Mouse (Mus musculus) adrenal gland, postnatal 25 days (tissue): Measurements from ENCODE around the gene Eif2s2. TPM values are rescaled to one million over a fixed set of nuclear protein-coding genes. Genes with fewer than 3 reads are reported as not detected.
"Not testable (repeated sequence)": the region's sequence is repeated elsewhere in the genome, so short reads cannot be mapped to it uniquely, and the experiment has no call there.

Experiments
- DNase-seq: peaks from one replicate; pipeline ENCODE4 v3.0.0; 2021; ENCODE audit warnings: mixed read lengths
- long read RNA-seq: library from polyadenylated mRNA; stranded (forward); transcript quantifications from one replicate; pipeline ENCODE4 v2.0.0, GENCODE M21; 2021
- total RNA-seq: library from RNA; stranded (reverse); gene quantifications from 2 replicates; pipeline ENCODE4 v1.2.3, GENCODE M21; 2021

The Eif2s2 gene
- 107 and 151 TPM in 2 replicates for total RNA-seq
- long read RNA-seq, full-length matches to known transcripts: 182 of 235 reads
- long read RNA-seq, partial matches to known transcripts: 48 of 235 reads
- long read RNA-seq, other reads (novel, unspliced or antisense): 5 of 235 reads

DNA sequence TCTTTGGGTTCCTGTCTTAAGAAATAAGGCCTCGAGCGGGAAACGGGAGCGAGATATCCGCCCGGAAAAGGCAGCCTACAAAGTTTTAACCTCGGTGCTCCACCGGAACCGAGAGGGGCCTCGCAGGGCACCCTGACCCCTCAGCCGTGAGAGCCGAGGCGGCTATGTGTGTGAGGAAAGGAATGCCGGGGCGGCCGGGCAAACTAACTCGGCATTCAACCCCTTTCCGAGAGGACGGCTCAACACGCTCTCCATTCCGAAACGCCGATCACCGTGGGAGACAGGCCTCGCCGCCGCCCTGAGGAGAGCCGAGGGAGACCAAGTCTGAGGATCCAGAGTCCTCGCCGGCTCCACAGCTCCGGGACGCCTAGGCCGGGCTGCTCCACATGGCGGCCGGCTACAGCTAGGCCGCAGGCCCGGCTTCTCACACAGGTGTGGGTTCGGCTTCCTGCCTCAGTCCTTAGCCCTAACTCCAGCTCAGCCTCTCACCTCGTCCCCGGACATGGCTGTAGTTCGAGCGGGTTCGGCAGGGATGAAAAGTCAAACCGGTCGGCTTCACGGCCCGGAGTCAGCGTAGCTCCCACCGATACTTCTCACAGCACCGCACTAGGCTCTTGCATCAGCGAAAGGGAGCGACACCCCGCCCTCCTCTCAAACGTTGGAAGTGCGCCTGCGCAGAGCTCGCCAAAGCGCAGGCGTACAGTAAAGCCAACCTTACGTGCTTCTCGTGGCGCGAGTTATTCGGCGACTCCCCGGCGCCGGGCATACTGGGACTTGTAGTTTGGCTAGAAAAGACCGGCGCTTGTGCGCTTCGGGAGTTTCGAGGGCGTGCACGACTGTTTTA lies at the start of gene Eif2s2:
Gene Eif2s2, minus strand, starts transcription at position 735 of the 844 bp plus-strand sequence.
- peak; percentile 93 for DNase-seq

DNA sequence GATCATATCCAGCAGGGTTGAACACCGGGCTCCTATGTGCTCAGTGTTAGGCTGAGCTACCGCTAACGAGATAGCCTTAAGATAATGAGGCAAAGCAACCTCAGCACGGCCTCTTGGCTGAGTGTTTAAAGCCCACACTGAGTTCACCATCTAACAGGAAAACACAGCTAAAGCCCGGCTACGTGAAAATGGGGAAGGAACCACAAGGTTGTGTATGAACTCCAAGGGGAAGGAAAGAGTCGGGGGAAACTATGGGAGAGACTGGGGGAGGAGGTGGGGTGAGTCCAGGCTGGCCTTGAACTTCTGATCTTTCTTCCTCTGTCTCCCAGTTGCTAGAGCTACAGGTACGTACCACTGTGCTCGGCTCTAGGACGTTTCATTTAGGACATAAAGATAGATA lies 49.2 kb upstream of the Eif2s2 start:
- no peak for DNase-seq

DNA sequence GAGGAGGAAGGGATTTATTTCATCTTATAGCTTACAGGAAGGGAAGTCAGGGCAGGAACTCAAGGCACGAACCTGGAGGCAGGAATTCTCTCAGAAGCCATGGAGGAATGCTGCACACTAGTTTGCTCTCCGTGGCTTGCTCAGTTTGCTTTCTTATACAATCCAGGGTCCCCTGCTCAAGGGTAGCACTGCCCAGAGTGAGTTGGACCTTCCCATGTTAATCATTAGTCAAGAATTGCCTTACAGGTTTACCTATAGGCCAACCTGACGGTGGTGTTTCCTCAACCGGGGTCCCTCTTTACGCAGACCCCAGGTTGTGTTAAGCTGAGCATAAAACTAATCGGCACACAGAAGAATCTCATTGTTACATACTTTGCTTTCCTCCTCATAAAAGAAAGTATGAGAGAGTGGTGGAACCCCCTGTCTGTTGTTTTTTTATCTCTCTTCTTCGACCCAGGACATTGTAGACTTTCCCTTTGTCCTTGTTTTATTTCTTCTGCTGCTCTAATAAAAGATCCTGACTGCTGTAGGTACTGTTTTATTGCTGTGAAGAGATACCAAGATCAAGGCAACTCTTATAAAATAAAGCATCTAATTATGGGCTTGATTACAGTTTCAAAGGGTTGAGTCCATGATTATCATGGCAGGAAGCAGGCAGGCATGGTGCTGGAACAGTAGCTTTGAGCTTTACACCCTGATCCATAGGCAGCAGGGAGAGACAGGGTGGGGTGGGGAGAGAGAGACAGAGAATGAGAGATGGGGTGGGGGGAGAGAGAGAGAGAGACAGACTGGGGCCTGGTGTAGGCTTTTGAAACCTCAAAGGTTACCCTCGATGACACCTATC lies 45.0 kb upstream of the Eif2s2 start:
- DNase-seq: no peak

DNA sequence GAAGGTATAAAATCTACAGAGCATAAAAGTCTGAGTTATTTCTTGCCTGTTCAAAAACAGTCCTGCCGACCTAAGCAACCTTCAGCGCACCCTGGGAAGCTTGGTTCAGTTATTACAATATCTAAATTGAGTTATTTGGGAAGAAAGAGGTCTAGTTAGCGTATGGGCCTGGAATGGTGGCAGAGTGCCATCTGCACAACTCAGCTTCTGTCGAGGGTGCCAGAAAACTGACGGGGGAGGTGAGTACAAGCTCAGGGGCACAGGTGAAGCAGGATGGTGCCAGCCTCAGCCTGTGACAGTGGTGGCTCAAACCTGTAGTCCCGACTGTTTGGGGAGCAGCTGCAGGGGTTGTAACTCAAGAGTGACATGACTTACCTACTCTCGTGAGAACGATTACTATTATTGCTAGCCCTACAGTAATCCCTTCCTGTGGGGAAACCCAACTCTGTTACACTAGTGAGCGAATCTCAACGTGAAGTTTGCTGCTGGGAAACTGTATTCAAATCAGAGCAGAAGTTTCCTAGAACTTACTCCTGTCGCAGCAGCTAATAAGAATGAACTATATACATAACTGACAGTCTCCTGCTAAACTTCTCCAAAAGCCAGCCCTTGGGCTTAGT lies 43.9 kb upstream of the Eif2s2 start:
- DNase-seq: no peak

DNA sequence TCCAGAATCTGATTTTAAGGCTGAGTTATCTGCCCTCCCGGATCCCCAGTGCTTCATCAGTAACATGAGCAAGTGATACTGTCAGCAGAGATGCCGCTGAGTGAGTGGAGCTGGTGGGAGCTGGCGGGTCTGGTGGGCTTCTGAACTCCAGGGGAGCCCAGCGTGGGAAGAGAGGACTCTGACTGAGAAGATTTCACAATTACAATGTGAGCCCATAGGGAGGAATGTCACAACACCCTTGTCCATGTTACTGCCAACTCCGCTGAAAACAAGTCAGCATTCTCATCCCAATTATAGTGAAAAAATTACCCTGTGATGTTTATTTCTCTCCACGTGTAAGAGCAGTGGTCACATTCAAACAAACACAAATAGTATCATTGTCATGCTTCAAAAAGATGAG lies 43.4 kb upstream of the Eif2s2 start:
- DNase-seq: no peak

DNA sequence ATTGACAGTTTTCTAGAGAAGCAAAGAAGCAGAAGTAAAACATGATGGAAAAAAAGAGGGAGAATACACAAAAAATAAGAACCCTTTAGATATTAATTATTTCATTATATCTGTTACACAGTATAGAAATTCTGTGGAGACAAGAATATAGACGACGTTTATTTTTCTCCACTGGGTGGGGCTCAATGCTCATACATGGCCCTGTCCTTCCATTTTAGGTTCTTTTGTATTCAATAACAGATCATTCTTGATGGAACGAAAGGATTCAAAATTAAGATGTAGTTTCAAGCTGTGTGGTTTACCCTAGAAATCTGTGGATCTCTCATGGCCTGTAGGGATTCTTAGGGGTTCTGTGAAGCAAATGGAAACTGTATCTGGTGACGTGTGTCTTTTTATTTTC lies 41.1 kb upstream of the Eif2s2 start:
- DNase-seq: no peak

DNA sequence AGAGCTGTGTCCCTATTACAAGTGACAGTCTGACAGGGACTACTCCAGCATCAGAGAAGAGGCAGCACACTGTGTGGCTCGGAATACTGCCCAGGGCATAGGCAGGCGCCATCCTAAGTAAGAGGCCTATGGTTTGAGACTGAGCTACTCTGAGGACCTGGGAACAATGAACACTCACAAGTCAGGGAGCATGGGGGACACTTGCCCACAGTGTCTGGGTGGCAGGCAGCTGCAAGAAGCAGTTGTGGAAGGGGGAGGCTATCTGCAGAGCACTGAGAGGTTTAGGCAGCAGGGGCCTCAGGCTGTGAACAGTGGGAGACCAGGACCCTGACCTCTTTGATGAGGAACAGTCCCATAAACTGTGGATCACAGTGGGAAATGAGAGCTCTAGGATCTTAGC lies 35.6 kb upstream of the Eif2s2 start:
- no peak for DNase-seq

DNA sequence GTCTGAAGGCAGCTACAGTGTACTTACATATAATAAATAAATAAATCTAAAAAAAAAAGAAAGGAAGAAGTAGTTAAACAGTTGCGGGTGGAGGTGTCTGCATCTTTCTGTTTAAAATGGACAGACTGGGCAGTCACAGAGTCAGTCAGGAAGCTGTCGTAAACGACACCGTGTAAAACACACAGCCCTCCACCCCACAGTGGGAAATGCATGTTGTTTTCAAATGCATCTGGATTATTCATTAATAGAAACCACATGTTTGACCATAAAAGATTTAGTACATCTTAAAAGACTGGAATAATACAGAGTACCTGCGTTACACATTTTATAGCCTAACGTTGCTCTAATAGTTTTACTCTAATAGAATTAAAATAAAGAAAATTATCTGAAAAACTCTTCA lies 34.1 kb upstream of the Eif2s2 start:
- no peak for DNase-seq

DNA sequence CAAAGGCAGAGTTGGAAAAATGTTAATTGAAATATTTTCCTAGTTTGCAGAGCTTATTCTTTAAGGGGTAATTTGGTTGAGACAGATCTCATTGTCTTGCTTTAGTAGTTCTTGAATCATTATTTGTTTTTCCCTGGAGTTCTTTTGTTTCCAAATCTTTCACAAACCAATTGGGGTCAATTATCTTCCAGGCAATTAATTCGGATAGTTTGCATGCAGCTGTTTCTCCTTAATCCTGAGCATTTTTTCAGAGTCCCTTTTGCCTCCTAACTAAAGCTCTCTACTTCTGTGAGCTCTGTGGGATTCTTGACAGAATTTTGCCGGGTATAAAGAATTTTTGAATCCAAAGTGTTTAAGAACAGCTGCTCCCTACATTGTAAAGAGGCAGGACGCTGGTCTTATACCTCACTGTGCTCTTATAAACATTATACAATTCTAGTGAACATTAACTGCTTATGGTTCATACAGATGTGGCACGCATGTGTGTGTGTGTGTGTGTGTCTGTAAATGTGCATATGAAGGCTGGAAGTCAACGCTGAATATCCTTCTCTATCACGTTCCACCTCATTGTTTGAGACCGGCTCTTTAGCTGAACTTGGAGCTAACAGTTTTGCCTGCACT lies 32.8 kb upstream of the Eif2s2 start:
- no peak for DNase-seq

DNA sequence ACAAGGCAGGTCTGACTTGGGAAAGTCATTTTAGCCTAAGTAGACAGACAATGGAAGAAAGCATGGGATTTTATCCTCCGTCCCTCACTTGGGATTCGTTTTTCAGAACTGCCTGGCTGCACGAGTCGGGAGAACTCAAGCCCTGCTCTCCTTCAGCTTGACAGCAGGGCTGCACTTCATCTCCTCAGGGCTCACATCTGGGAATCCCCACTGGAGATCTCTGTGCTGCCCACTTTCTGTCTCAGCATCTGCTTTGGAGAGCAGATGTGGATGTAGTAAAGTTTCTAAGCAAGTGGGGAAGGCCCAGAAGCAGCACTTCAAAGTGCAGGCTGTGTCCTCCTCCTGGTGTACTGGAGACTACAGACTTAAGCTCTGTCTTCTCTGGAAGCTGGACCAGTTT lies 29.4 kb upstream of the Eif2s2 start:
- not testable (repeated sequence) for DNase-seq

DNA sequence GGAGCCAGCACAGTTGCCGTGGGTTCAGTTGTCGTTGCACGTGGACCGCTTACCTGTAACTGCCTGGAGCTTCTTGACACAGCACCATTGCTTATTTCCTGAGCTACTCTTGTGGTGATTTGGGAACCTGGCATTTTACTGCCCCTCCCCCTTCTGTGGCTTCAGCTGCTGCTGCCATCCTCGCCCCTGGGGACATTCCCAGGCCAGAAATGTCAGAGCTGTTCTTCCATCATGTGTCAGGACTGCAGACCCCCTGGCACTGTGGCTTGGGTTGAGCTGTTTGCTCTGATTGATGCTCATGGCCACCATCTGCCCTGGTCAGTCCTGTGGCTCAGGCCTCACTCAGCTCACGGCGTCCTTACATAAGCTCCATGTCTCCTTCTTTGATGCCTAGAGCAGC lies 28.2 kb upstream of the Eif2s2 start:
- DNase-seq: no peak

DNA sequence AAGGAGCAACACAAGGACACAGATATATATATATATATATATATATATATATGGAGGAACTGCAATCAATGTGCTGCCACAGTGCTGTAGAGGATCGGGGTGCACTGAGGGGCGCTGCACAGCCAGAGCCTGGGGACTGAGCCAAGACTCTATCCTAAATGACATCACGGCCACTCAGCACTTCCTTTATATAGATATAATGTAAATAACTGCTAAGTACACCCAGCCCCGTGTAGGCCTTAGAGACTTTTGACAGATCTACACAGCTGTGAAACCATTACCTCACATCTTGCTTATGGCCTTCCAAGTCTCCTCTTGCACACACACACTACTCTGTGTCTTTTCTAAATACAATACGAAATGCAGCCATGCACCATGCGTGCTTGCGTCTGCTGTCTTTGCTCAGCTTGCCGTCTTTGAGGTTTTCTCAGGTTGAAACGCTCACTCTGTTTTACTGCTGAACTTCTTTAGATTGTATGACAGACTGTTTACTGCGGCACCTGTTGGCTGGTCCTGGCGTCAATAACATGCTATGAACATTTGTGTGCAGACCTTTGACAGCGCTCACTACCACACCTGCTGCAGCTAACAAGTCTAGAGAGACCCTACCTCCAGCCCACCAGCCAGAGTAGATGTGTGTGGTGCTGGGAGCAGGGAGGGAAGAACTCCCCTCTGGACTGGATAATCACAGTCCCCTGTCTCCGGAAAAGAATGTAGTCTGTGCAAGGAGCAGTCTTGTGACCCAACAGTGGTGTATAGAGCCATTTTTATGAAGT lies 25.3 kb upstream of the Eif2s2 start:
- no peak for DNase-seq

DNA sequence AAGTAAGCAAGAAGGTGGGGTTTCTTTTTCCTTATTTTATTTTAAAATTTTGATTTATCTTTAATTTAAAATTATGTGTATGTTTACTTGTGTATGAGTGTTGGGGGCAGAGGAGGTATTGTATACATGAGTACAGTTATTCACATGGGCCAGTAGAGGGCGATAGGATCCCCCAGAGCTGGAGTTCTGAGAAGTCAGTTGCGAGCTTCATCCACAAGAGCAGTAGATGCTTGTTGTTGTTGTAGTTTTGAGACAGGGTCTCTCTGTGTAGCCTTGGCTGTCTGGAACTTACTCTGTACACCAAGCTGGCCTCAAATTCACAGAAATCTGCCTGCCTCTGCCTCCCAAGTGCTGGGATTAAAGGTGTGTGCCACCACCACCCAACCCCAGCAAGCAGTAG lies 23.8 kb upstream of the Eif2s2 start:
- no peak for DNase-seq

DNA sequence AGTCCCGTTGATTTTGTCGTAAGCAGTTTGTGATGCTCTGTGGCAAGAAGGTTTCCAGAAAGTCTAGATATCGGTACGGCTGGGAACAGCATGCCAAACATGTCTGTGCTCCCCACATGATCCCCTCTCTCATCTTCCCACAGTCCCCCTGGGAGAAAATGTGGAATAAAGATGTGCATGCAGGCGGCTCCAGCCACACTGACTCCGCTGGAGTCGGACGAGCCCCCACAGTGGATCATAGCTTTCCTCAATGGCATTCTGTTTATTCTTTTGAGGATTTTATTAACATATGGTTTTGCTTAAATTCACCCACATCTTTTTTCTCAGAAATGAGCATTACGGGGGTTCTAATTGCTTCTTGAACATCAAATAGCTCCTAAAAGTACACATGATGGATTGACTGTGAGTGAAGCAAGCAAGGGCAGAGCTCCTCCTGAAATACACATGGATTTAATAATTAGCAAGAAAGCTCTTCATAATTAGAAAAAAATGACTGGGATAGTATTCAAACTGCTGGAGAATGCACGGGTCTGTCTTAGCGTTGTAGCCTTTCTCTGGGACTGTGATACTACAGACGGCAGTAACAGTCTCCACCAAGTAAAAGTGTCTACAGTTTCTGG lies 23.3 kb upstream of the Eif2s2 start:
- no peak for DNase-seq

DNA sequence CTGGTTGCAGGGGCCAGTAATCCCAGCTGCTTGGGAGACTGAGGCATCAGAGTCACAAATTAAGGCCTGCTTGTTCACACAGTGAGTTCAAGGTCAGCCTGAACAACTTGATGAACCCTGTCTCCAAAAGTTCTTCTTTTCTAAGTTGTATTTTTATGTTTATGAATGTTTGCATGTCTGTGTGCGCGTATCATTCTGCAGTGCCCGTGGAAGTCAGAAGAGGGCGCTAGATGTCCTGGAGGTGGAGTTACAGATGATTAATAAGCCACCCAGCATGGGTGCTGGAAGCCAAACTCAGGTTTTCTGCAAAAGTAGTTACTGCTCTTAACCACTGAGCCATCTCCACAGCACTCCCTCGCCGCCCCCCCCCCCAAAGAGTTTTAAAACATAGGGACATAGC lies 17.1 kb upstream of the Eif2s2 start:
- no peak for DNase-seq

DNA sequence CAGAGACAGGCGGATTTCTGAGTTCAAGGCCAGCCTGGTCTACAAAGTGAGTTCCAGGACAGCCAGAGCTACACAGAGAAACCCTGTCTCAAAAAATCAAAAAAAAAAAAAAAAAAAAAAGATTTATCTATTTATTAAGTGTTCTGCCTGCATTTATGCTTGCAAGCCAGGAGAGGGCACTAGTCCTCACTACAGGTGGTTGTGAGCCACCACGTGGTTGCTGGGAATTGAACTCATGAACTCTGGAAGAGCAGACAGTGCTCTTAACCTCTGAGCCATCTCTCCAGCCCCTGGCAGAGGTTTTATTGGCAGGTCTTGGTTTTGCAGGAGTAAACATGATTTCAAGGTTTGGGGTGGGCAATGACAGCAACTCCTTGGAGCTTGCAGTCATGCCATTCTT lies 15.5 kb upstream of the Eif2s2 start:
- DNase-seq: not testable (repeated sequence)

DNA sequence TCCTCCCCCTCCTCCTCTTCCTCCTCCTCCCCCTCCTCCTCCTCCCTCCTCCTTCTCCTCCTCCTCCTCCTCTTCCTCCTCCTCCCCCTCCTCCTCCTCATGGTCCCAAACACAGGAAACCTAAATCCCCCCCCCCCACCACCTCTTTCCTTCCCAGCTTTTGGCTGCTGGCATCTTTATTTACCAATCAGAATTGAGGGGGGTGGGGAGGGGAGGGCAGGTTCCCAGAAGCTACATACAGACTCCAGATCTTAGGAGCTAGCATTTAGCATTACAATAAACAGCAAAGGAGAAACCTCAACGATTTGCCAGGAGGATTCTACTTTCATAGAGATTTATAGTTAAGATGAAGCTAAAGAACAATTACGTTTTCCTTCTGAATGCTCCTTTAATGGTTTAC lies 13.1 kb upstream of the Eif2s2 start:
- DNase-seq: no peak

DNA sequence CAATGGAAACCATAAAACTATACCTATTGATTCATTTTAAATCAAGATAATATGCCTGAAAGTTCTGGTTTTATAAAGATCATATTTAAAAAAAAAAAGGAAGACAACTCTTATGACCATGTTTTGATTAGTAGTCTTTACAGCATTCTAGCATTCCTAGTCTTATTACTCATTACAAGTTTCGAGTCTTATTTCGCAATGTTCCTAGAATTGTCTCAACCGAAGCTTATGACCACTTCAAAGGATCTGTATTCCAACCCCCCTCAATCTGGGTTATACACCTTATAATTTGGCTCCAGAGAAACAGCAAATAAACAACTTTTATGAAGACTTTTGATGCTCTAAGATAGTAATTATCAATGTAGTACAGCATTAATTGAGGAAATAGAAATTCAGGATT lies 9.4 kb upstream of the Eif2s2 start:
- DNase-seq: no peak

DNA sequence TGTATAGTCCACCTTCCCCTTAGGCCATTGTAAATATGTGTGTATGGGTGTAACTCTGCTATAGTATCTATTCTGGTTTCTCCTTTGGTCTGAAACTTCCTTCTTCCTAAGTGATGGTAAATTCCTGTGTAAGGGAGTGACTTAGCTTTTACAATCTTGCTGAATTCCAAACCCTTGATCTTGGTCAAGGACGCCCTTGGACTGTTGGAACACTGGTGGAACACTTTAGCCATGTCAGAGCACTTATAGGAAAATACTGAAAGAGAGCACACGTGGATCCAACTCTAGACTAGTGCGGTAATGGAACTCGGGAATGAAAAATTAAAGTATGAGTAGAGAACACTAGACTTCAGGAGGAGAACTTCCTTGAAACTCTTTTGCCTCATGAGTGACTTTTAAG lies 6.7 kb upstream of the Eif2s2 start:
- DNase-seq: not testable (repeated sequence)

DNA sequence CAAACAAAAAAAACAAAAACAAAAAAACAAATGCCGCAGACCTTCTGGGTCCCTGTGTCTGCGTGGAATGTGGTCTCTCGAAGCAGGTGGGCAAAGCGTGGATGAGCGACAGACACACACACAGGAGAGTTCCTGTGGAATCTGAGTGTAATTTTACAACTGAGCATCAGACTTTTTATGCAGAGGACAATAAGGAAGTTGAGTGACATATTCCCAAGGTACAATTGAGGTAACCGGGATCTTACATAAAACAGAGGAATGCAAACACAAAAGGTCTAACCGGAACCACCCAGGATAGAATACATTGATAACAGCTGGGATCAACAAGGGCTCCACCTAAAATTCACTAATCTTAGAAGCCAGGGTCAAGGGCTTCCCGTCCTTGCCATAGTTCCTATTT lies 6.3 kb upstream of the Eif2s2 start:
- not testable (repeated sequence) for DNase-seq

DNA sequence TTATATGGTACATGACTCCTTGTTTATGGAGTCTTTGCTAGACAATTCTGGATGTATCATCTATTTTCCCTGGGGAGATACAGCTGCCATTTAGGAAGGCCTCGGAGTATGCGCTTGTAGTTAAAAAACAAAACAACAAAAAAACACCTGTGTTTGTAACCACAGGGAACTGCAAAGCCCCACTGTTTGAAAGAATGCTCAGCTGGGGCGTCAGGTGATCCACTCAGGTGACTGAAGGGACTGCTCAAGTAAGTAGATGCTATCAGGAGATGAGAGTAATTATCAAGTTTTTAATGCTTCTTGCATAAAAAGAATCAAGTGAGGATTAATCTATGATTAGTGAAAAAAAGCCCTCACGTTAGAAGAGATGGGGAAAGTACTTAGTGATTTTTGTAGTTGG lies 813 bp upstream of the Eif2s2 start:
- no peak for DNase-seq
